Mouse (Mus musculus) erythroblast, adult 5-6 weeks (primary cell): ENCODE data around the gene Ncapd3. TPM values are rescaled to one million over a fixed set of nuclear protein-coding genes. Genes with fewer than 3 reads are reported as not detected.
A peak's percentile ranks its signal among the peaks of the same experiment; 100 is the strongest.

Experiments used
- ATAC-seq: replicated peaks from 2 replicates; pipeline ENCODE4 v1.8.0; 2016; ENCODE audit warnings: moderate number of reproducible peaks, mild to moderate bottlenecking, moderate TSS enrichment, inconsistent platforms; ENCODE audit not compliant: poor library complexity, low FRiP score, severe bottlenecking
- total RNA-seq, 2 experiments: library from RNA; stranded (forward) in 1 of 2; stranded (reverse) in 1 of 2; fragments of 150-400 nt in 1 of 2; fragments of 200-764, 138-1000 nt in 1 of 2; gene quantifications; 2 replicates each; pipeline versions ENCODE4 v1.2.3 to v1.2.4; 2015 to 2017; ENCODE audit warnings: low replicate concordance in 2 of 2

The Ncapd3 gene
- total RNA-seq (2015; ENCODE audit: low replicate concordance) (53.9 and 76.9 TPM in 2 replicates), total RNA-seq (2017; ENCODE audit: low replicate concordance) (35.5 and 43.6 TPM in 2 replicates)

DNA sequence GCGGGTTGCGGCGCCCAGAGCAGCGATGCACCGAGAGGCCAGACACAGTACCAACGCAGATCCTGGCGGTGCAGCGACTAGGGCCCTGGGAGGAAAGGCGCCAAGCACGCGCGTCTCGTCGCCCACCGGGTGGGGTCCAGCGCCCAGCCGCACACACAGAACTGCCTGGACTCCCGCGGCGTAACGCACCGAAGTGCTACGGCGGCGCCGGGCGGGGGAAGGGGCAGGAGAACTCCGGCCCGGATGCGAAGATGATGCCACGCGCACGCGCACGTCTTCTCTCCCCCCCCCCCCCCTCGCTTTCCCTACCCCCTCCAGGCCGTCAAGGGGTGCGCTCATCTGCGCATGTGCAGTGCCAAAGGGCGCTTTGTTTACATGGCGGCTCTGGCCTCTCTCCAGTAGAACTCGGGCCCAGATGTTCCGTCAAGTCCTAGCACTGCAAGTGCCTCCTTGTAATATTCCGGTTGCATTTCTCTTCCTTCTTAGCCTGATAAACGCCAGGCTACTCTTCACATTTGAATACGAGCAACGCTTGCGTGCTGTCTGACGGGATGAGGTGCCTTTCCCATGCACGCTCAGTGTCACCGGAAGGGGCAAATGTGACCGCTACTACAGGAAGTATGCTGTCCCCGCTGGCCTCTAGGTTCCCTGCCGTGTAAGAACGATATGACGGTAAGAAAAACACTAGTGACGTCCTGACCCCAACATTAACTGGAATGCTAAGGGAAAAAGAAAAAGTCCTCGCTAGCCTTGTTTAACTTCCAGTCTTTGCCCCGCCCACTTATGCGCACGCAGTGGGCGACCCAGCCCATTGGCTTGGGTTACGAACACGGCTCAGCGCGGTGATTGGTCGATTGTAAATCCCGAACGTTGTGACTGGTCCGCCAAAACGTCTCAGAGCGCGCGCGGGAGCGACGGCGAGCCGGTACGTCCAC is at the start of gene Ncapd3, which contains the start of gene Vps26b:
TSS of gene Ncapd3 (plus strand) at position 348 of the 935 bp plus-strand sequence.
TSS of gene Vps26b (minus strand) at position 238 of the 935 bp plus-strand sequence.
- peak; percentile 96 for ATAC-seq

- ATAC-seq = no peak
These were observed 44.8 kb upstream of the Ncapd3 start for GRCm38 (mm10) chr9:26985090-26985613.

- no peak for ATAC-seq
These were observed 44.2 kb upstream of the Ncapd3 start for GRCm38 (mm10) chr9:26985668-26986277.

GRCm38 (mm10) chr9:26990181-26990580 is 39.8 kb upstream of the Ncapd3 start:
- ATAC-seq = no peak

GRCm38 (mm10) chr9:26993118-26993517 is 36.9 kb upstream of the Ncapd3 start:
- no peak for ATAC-seq

DNA sequence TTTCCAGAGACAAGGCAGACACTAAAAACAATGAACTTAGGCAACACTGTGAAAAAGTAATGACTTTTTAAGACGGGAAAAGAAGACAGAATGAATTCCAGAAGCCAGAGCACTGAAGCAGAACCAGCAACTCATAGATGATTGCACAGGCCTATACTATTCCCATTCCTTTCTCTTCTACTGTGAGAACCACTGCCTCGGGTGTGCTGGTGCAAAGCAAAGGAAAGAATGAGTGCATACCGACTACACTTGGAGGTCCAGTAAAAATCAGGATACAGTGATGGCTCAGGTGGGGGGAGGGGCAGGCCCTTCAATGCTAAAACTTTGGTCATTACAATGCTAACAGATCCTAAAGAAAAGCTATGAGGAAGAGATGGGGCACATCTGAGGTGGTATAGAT is 36.1 kb upstream of the Ncapd3 start:
- no peak for ATAC-seq

GRCm38 (mm10) chr9:26997062-26997461 is 32.9 kb upstream of the Ncapd3 start:
- ATAC-seq = no peak

DNA sequence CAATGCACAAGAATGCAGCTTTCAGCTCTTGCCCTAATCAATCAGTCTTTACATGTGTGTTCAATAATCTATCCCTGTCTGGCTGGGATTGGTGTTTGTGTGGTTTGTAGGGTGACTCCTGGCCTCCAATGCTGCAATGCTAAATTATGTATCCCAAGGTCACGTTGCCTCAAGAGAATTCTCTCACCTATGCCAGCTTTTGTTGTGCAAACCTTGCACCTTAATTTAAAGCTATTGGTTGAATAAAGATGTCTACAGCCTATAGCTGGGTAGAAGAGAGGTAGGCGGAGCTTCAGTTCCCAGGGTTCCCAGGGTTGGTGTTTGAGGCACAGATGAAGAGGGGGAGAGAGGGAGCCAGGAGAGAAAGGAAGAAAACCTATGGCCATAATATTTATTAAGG is 32.5 kb upstream of the Ncapd3 start:
- ATAC-seq = no peak

DNA sequence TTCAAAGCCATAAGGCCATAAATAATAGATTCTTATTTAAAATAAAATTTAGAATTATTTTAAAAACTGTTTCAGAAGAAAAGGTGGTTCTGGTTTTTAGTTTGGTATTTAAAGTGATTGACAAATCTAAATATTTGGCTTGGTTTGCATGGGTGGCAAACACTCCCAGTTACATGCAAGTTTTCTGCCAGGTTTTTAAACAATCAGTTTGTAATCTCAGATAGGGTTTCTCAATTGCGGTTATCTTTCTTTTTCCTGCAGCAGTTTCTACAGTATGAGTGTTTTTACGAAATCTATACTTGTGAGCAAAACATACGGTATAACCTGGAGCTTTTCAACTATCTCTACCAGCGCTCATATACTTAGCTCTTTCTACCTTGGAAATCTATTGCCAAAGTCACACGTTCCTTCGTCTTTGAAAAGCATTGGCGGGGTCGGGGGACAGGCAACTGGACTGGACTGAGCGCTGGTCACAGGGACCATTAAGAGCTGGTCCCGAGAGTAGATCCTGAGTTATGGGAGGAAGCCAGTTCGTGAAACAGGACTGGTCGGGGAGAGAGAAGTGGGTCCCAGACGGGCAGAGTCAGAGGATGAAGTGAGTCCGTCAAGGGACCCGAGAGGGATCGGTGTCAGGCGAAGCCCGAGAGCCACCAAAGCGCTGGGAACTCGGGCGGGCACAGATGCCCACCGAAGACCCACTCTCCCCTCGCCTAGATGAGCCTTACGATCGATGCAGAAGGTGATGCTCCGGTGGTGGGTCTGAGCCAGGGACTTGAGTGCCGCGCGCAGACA is 31.1 kb upstream of the Ncapd3 start:
- peak; percentile 27; the same call in 1 of the 2 replicates for ATAC-seq

GRCm38 (mm10) chr9:26999461-27000395 is 30.2 kb upstream of the Ncapd3 start, which contains the start of the genes Acad8 and Thyn1:
TSS of gene Acad8 (minus strand) at chr9:26999566.
TSS of gene Thyn1 (plus strand) at chr9:26999710.
- peak; percentile 99 for ATAC-seq

- ATAC-seq = no peak
These were observed 24.7 kb upstream of the Ncapd3 start for GRCm38 (mm10) chr9:27005231-27005630.

GRCm38 (mm10) chr9:27005933-27006332 is 24.0 kb upstream of the Ncapd3 start:
- ATAC-seq = no peak

DNA sequence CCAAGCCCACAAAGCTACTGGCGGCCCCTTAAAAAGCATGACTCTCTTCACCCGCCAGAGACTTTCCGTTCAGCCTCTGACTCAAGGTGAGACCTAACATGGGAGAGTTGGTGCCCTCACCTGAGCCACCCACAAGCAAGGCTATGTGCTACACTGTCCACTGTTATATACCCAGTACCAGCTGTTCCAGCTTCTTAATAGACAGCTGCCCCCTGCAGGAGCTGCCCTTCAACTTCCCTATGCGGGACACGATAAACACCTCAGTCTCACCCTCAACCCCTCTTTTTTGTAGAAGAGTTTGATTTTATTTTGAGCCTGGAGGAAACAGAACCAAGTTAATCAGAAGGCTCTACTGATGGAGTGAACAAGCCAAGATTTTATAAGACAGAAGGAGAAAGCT is 23.1 kb upstream of the Ncapd3 start:
- no peak for ATAC-seq

DNA sequence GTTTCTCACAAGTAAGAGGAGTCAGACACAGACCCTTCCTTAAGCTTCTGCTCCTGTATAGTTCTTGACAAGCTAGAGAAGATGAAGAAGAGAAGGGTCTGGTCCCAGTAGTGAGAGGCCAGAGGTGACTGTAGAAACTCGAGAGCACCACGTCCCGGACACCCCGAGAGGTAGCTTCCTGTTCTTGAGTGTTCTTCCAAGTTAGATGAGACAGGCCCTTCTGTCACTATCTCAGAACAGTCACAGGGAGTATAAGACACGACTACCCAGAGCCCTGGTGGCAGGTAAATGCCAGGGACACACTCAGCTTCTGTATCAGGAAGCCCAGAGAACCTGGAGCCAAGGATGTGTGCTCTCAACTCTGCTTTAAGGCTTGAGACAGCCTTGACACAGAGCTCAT is 20.7 kb upstream of the Ncapd3 start:
- no peak for ATAC-seq

- no peak for ATAC-seq
These were observed 18.4 kb upstream of the Ncapd3 start for GRCm38 (mm10) chr9:27011572-27011971.

DNA sequence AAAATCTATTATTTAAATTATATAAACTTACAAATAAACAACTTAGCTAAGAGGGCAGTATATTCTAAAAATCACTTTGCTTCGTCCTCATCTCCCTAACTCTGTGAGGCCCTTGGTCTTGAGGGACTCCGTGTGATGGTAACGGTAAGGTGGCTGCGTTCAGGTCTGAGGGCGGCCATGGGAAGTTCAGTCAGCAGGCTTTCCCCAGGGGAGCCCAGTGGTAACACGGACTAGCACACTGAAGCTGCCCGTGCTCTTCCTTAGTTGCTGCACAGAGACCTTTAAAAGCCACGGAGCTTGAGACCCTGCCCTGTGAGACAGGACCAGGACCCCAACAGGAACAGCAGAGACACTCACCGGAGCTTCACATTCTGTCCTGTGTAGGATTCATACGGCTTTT is 11.0 kb upstream of the Ncapd3 start:
- ATAC-seq = no peak

DNA sequence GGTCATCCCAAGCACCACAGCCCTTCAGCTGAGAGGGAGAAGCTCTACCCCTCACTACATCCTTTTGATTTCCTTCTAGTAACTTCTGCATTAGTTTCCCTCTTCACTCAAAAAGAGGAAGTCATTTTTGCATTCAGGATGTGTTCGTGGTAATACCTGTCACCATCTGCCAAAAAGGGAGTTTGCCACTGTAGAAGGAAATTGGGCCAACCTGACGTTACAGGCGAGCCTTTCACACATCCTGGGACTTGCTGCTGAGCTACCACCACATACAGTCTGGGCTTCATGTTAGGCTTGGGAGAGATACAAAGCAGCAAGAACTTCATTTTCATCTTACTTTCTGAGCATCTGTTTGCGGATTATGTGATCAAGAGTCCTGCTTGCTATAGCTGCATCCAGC is 6.3 kb upstream of the Ncapd3 start:
- ATAC-seq = no peak

DNA sequence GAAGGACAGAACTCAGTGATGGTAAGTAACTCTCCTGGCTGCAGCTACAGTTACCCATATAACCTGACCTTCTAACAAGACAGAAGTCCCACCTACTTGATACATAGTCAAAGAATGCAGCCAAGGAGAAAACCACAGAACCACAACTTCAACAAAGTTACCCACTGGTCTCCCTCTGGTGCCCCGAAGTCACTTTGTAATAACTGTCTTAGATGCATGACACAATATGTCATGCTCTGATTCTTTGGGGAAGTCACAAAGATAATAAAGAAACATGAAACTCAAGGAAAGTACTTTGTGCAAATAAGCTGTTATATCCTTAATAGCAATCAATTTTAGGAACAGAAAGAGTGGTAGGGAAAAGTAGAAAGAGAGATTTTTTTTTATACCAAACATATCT is 3.3 kb upstream of the Ncapd3 start:
- ATAC-seq = no peak
